Mouse (Mus musculus) adrenal gland, adult 2 months (tissue): ENCODE results near the gene Ank3. TPM values are rescaled to one million over a fixed set of nuclear protein-coding genes. Genes with fewer than 3 reads are reported as not detected.

Experiments used
- DNase-seq: peaks from one replicate; pipeline ENCODE4 v3.0.0; 2021
- polyA plus RNA-seq: library from polyadenylated mRNA; depleted of rRNA; stranded (reverse); fragments of >200 nt; gene quantifications from 2 replicates; pipeline ENCODE4 v1.2.3, GENCODE M21; 2012; rRNA removed
- total RNA-seq, 2 experiments: library from RNA; stranded (reverse); gene quantifications; 2 replicates each; pipeline ENCODE4 v1.2.3; 2021

The Ank3 gene
- total and polyA plus RNA-seq, 3 experiments: 0.79 to 12.9 (median 10.2) TPM

DNA sequence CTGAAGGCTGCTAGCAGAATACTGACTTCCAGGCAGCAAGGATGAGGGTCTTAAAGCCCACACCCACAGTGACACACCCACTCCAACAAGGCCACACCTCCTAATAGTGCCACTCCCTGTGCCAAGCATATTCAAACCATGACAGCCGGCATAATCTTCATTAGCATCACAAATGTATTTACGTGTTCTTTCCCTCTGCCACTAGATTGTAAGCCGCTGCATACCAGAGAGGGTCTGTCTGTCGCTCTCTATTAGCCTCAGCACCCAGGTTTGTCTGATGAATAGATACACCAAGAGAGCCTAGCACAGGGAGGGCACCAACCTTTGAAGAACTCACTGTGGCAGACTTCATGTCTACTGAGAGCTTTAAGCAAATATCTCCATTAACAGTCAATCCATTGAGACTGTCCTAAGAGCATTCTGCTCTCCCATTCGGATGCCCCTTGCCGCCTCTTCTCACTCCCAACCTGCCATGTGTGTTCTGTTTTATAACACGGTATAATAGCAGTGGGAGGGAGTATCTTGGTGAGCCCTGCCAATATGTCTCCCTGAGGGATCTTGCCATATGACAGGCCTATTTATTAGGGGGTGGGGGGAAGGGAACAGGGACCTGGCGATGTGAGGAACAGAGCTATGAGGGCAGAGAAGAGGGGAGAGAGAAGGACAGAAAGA, 668.1 kb downstream of the Ank3 start:
- no peak for DNase-seq

DNA sequence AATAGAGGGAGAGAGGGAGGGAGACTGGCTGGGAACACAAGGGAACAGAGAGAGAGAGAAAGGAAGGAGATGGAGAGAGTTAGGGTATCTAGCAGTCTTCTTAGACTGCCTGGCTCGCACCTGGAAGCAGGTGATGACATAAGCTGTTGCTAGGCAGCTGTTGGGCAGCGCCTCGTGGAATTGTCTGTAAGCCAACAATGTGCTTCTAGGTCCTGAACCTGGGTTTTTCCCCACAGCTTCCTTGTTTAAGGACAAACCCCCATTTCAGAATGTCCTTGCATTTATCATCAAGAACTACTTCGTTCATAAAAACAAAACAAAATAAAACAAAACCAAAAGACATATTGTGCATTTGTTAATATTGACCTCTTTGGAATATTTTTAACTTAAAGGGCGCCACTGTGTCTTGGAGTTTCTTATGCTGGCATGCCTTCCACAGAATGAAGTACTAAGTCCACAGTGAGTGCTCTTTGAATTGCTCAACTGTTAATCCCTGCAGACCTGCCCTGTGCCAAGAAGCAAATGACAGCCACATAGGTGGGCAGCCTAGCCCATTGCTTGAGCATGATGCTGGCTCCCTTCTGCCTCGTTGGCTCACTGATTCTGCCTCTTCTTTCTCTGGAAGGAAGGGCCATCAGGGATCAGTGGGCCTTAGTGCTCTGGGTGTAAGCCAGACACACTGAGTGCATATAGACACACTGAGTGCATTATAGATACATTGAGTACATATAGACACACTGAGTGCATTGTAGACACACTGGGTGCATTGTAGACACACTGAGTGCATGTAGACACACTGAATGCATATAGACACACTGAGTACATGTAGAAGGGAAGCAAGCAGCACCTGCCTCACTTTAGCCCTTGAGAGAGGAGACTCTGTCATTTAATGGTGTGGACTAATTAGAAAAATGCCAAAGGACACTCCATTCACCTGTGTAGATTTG, 668.9 kb downstream of the Ank3 start:
- no peak for DNase-seq

DNA sequence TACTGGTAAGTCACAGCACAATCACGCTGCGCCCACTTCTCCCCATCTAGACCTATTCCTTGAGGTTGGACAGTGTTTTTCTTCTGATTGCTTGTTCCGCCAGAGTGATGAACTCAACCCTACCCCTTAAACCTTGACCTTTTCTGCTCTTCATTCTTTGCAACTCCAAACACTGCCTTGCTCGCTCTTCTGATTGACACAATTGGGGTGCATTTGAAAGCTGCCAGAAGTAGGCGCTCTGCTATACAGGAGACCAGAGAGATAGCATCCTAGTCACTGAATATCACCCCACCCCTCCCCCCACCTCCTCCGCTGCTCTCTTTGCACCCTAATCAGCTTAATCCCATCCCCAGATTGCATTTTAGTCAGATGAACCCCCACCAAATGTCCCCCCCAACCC, 670.7 kb downstream of the Ank3 start:
- no peak for DNase-seq

DNA sequence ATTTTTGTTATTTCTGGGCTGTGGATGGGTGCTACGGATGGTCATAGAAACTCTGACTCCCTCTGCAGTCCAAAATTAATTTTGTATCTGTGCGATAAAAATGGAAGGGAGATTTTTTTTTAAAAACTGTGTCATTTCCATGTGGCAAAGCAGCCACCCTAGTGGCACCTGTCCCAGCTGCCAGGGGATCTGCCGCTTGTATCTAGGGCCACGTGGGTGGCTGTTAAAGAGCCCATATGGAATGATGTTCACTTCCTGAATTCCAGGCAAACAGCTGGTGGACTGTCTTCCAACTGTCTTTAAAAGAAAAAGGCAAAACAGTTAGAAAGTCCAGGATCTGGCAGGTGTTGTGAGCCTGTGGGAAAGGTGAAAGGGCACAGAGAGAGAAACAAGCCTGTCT, 672.8 kb downstream of the Ank3 start:
- DNase-seq: no peak

Other genes starting within 250 kb of the Ank3 start
- 10 to 100 TPM in 1 of 2 experiments, 1 to 10 TPM in 1; 8.6 to 11.9 TPM for gene Rhobtb1, start 247.3 kb upstream of the Ank3 start, total RNA-seq
- 3.1 and 6.6 TPM in 2 replicates for gene Rhobtb1, start 247.3 kb upstream of the Ank3 start, polyA plus RNA-seq
- 1 to 10 TPM; 2.0 to 2.5 TPM for gene A930033H14Rik, start 185.7 kb upstream of the Ank3 start, total RNA-seq
- gene A930033H14Rik, start 185.7 kb upstream of the Ank3 start, polyA plus RNA-seq: 1.5 and 1.7 TPM in 2 replicates
- gene Cdk1, start 45.8 kb upstream of the Ank3 start, total RNA-seq: 1 to 10 TPM; 4.2 to 6.2 TPM
- 2.0 and 3.6 TPM in 2 replicates for gene Cdk1, start 45.8 kb upstream of the Ank3 start, polyA plus RNA-seq